Mouse (Mus musculus): Measurements from ENCODE around the gene Trpm8. TPM values are rescaled to one million over a fixed set of nuclear protein-coding genes. Genes with fewer than 3 reads are reported as not detected.

The Trpm8 gene
- polyA plus RNA-seq, 1 experiment = 0.02 TPM

DNA sequence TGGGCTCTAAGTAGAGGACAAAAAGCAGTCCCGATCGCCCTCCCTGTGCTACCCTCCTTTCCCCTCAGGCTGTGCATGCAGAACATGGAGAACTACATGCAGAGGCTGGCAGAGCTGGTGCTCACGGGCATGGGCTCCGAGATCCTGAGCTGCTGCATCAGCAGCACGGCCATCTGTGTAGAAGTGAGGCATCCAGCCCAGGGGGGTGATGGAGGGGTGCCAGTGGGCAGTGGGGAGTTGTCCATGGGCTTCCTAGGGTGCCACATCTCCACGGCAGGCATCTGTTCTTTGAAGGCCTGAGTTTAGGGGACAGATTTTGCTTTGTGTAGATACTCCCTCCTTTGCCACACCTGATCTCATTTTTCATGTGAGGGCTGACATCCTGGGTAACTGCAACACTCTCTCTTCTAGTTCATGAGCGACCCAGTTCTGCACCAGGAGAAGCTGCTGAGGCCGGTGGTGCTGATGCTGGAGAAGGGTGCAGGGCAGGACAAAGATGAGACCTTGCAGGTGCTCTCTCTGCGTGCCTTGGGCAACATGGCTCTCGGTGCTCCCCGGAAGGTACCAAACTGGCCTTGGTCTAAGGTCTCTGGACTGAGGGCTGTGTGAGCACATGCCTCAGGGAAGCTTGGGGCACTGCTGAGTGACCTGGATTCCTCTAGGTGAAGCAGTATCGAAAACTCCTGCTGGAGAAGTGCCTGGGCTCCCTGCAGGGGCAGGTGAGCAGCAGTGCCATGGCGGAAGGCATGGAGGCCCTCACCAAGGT is 21.3 kb upstream of the Trpm8 start:
- Histone ChIP-seq H3K4me3 (no peak overlapping the region), H3K36me3 (ENCODE audit: control insufficient read depth, insufficient read depth) (no peaks in the 10 kb centered on the region), H3K79me2 (ENCODE audit: control insufficient read depth, insufficient read depth) (no peaks in the 10 kb centered on the region), H3ac (ENCODE audit: control insufficient read depth, insufficient read length) (no peak overlapping the region), H3K4me2 (ENCODE audit: low read depth) (no peak overlapping the region), H3K27me3 (ENCODE audit: control insufficient read depth, insufficient read depth, insufficient read length) (peaks cover 2% of the 10 kb centered on the region)
- TF ChIP-seq REST (IDR thresholded peaks at IDR 0.05; ENCODE audit: insufficient read depth, insufficient read length) (no peak), E2F4 (IDR thresholded peaks at IDR 0.05; ENCODE audit: insufficient read depth) (no peak), TCF3 (IDR thresholded peaks at IDR 0.05; ENCODE audit: insufficient read length, low read depth) (no peak), POLR2AphosphoS2 (IDR thresholded peaks at IDR 0.05; ENCODE audit: insufficient read length, low read depth) (no peak), USF1 (IDR thresholded peaks at IDR 0.05; ENCODE audit: low read depth) (no peak), MYOG (IDR thresholded peaks at IDR 0.05; ENCODE audit: control insufficient read depth in 1 of 3, insufficient read depth in 1 of 3, insufficient read length in 2 of 3, low read depth in 2 of 3) (no peak), SRF (IDR thresholded peaks at IDR 0.05; ENCODE audit: control insufficient read depth, insufficient read length, low read depth) (no peak), CEBPB (IDR thresholded peaks at IDR 0.05; ENCODE audit: insufficient read depth, poor library complexity, severe bottlenecking) (no peak), POLR2A (IDR thresholded peaks at IDR 0.05; ENCODE audit: insufficient read length, low read depth) (no peak), MYOD1 (IDR thresholded peaks at IDR 0.05; ENCODE audit: control insufficient read depth in 1 of 3, insufficient read length in 2 of 3, low read depth in 2 of 3) (no peak), TCF12 (IDR thresholded peaks at IDR 0.05; ENCODE audit: insufficient read depth, poor library complexity, severe bottlenecking) (no peak), MAX (IDR thresholded peaks at IDR 0.05; ENCODE audit: low read depth) (no peak)

DNA sequence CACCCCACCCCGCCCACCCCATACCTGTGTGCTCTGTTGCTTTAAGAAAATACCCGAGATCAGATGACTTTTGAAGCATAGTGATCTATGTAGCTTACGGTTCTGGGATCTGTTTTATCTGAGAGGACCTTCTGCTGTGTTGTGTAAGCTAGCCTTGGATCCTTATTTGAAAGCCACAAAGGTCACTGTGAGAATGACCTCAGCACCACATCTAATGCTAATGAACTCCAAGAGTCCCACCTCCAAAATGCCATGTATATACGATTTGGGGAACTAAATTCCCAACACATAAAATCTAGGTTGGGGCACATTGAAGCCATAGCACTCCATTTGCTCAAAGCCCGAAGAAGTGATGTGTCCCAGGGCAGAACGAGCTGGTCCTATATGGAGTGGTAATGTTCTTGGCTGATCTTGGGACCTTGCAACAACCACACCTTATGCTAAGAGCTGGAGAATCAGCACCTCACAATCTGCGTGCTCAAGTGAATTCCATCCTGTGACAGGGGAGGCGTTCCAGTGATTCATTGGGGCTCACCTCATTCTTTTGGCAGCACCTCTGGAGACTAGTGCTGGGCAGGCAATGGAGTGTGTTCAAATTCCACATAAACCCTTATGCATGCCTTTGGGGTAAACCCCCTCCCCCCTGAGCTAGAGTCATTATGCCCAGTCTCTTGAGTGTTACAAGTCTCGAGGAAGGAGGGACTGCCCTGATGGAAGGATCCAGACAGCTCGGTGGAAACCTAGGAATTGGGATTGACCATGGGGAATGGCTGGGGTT is 20.4 kb upstream of the Trpm8 start:
- H3K27me3 ChIP-seq (ENCODE audit: control insufficient read depth, insufficient read depth, insufficient read length) = no peaks in the 10 kb centered on the region
- H3K36me3 ChIP-seq (ENCODE audit: control insufficient read depth, insufficient read depth) = no peaks in the 10 kb centered on the region
- TF ChIP-seq MYOD1 (IDR thresholded peaks at IDR 0.05; ENCODE audit: control insufficient read depth in 1 of 3, insufficient read length in 2 of 3, low read depth in 2 of 3) (no peak), USF1 (IDR thresholded peaks at IDR 0.05; ENCODE audit: low read depth) (no peak), E2F4 (IDR thresholded peaks at IDR 0.05; ENCODE audit: insufficient read depth) (no peak)
- no peak overlapping the region for H3K4me3 ChIP-seq
- H3K4me2 ChIP-seq (ENCODE audit: low read depth) = no peak overlapping the region
- H3K79me2 ChIP-seq (ENCODE audit: control insufficient read depth, insufficient read depth) = no peaks in the 10 kb centered on the region
- H3ac ChIP-seq (ENCODE audit: control insufficient read depth, insufficient read length) = no peak overlapping the region

GRCm38 (mm10) chr1:88257681-88258080 is 19.8 kb upstream of the Trpm8 start:
- H3K4me2 ChIP-seq (ENCODE audit: low read depth) = no peak overlapping the region
- no peaks in the 10 kb centered on the region for H3K79me2 ChIP-seq (ENCODE audit: control insufficient read depth, insufficient read depth)
- no peak for TF ChIP-seq CEBPB (IDR thresholded peaks at IDR 0.05; ENCODE audit: insufficient read depth, poor library complexity, severe bottlenecking)
- no peak for TF ChIP-seq TCF3 (IDR thresholded peaks at IDR 0.05; ENCODE audit: insufficient read length, low read depth)
- no peak for TF ChIP-seq USF1 (IDR thresholded peaks at IDR 0.05; ENCODE audit: low read depth)
- TF ChIP-seq SRF (IDR thresholded peaks at IDR 0.05; ENCODE audit: control insufficient read depth, insufficient read length, low read depth) = no peak
- TF ChIP-seq E2F4 (IDR thresholded peaks at IDR 0.05; ENCODE audit: insufficient read depth) = no peak
- TF ChIP-seq MYOD1 (IDR thresholded peaks at IDR 0.05; ENCODE audit: control insufficient read depth in 1 of 3, insufficient read length in 2 of 3, low read depth in 2 of 3) = no peak
- TF ChIP-seq TCF12 (IDR thresholded peaks at IDR 0.05; ENCODE audit: insufficient read depth, poor library complexity, severe bottlenecking) = no peak
- no peak for TF ChIP-seq POLR2AphosphoS2 (IDR thresholded peaks at IDR 0.05; ENCODE audit: insufficient read length, low read depth)
- no peaks in the 10 kb centered on the region for H3K27me3 ChIP-seq (ENCODE audit: control insufficient read depth, insufficient read depth, insufficient read length)
- no peak overlapping the region for H3K4me3 ChIP-seq
- no peak overlapping the region for H3ac ChIP-seq (ENCODE audit: control insufficient read depth, insufficient read length)
- peaks cover under 1% of the 10 kb centered on the region for H3K36me3 ChIP-seq (ENCODE audit: control insufficient read depth, insufficient read depth)

DNA sequence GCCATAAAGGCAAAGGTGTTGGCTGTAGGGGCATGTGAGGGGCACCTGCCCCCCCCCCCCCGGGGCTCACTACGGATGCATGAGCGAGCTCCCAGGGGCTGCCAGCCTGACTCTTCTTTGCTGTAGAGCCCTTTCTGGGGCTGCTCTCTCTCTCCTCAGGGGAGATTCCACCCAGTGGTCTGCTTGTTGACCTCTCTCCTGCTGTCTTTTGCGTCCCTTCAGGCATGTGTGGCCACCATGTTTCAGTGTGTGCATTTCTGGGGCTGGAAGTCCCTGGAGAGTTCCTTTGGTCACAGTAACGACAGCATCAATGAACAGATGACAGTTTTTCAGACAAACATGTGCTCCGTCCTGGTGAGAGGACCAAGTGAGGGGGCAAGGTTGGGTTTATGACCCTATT is 19.1 kb upstream of the Trpm8 start:
- Histone ChIP-seq H3K79me2 (ENCODE audit: control insufficient read depth, insufficient read depth) (no peaks in the 10 kb centered on the region), H3ac (ENCODE audit: control insufficient read depth, insufficient read length) (no peak overlapping the region), H3K4me2 (ENCODE audit: low read depth) (no peak overlapping the region), H3K36me3 (ENCODE audit: control insufficient read depth, insufficient read depth) (peaks cover 8% of the 10 kb centered on the region), H3K4me3 (no peak overlapping the region), H3K27me3 (ENCODE audit: control insufficient read depth, insufficient read depth, insufficient read length) (no peaks in the 10 kb centered on the region)
- TF ChIP-seq MYOD1 (IDR thresholded peaks at IDR 0.05; ENCODE audit: control insufficient read depth in 1 of 3, insufficient read length in 2 of 3, low read depth in 2 of 3) (no peak), TCF12 (IDR thresholded peaks at IDR 0.05; ENCODE audit: insufficient read depth, poor library complexity, severe bottlenecking) (no peak)

- H3K4me3 ChIP-seq = no peak overlapping the region
- no peak overlapping the region for H3ac ChIP-seq (ENCODE audit: control insufficient read depth, insufficient read length)
- no peaks in the 10 kb centered on the region for H3K79me2 ChIP-seq (ENCODE audit: control insufficient read depth, insufficient read depth)
- no peaks in the 10 kb centered on the region for H3K27me3 ChIP-seq (ENCODE audit: control insufficient read depth, insufficient read depth, insufficient read length)
- H3K4me2 ChIP-seq (ENCODE audit: low read depth) = no peak overlapping the region
- TF ChIP-seq POLR2A (IDR thresholded peaks at IDR 0.05; ENCODE audit: insufficient read length, low read depth) = no peak
- no peak for TF ChIP-seq SRF (IDR thresholded peaks at IDR 0.05; ENCODE audit: control insufficient read depth, insufficient read length, low read depth)
- no peak for TF ChIP-seq MYOG (IDR thresholded peaks at IDR 0.05; ENCODE audit: control insufficient read depth in 1 of 3, insufficient read depth in 1 of 3, insufficient read length in 2 of 3, low read depth in 2 of 3)
- no peak for TF ChIP-seq E2F4 (IDR thresholded peaks at IDR 0.05; ENCODE audit: insufficient read depth)
- no peak for TF ChIP-seq CEBPB (IDR thresholded peaks at IDR 0.05; ENCODE audit: insufficient read depth, poor library complexity, severe bottlenecking)
- no peak for TF ChIP-seq TCF3 (IDR thresholded peaks at IDR 0.05; ENCODE audit: insufficient read length, low read depth)
- TF ChIP-seq MAX (IDR thresholded peaks at IDR 0.05; ENCODE audit: low read depth) = no peak
- no peak for TF ChIP-seq POLR2AphosphoS2 (IDR thresholded peaks at IDR 0.05; ENCODE audit: insufficient read length, low read depth)
- no peak for TF ChIP-seq REST (IDR thresholded peaks at IDR 0.05; ENCODE audit: insufficient read depth, insufficient read length)
- no peak for TF ChIP-seq TCF12 (IDR thresholded peaks at IDR 0.05; ENCODE audit: insufficient read depth, poor library complexity, severe bottlenecking)
- TF ChIP-seq MYOD1 (IDR thresholded peaks at IDR 0.05; ENCODE audit: control insufficient read depth in 1 of 3, insufficient read length in 2 of 3, low read depth in 2 of 3) = no peak
- TF ChIP-seq USF1 (IDR thresholded peaks at IDR 0.05; ENCODE audit: low read depth) = no peak
- peaks cover 12% of the 10 kb centered on the region for H3K36me3 ChIP-seq (ENCODE audit: control insufficient read depth, insufficient read depth)
Measured at GRCm38 (mm10) chr1:88258881-88259642, 18.4 kb upstream of the Trpm8 start.
